Mouse (Mus musculus) left cerebral cortex, adult 9 months (tissue): Measurements from ENCODE around the gene Anks3.

ENCODE experiments used
- DNase-seq, 2 experiments: peaks; one replicate each; pipeline ENCODE4 v3.0.0; 2022; ENCODE audit warnings: low spot score in 2 of 2

Gene Anks3

GRCm38 (mm10) chr16:4897146-4897730 is 66.8 kb downstream of the Anks3 start:
- DNase-seq: no peak

GRCm38 (mm10) chr16:4896249-4897027 is 67.6 kb downstream of the Anks3 start:
- DNase-seq: no peak

DNA sequence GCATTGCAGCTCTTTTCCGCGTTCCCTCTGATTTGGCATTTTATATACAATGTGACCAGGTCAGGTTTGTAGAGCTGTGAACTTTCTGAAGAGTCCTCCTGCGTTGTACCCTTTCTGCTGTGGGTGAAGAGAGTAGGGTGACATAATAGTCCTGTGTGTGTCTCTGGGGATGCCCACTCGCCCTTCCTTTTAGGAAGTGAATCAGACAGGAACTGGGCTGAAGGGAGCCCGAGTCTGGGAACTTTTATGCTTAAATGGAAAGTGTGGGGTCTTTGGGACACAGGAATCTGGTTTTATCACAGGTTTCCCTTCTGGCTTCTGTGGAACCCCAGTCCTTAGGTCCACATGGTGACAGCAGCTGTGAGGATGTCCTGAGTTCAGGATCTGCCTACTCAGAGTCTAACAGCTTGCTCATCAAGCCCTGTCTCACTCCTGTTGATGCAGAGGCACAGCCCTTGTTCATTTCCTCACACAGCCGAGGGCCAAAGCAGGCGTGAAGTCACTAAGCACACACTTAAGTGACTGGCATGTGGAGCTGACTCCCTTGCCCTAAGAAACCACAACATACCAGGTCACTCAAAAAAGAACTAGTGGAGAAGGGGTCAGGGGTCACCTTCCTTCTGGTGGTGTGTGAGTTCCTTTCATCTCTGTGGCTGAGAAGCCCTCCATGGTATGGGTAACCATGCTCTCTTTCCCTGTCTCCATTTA is 69.7 kb downstream of the Anks3 start:
- DNase-seq: no peak

- no peak for DNase-seq
Measured at GRCm38 (mm10) chr16:4892171-4892570, 71.8 kb downstream of the Anks3 start.
